9 mouse cellular contexts compared by ENCODE assay signal in the genomic region with DNA sequence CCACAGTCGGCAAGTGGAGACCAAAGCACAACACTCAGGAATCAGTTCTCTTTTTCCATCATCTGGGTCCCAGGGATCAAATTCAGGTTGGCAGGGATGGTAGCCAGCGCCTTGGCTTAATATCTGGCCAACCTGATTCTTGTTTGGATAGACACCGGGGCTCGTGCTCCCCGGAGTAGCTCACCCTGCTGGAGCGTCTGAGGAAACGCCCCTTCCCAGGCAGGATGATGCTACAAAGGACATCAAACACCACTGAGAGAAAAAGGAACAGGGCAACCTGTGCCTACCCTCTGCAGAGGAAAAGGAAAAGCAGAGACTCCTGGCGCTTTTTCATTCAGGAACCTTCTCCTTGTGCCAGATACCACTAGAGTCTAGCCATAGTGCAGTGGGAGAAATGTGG.
"Had no signal": no experiment of that assay in that cellular context is flagged by ENCODE, and none has a peak within 500 bp of the region (broad histone marks: within the 10 kb centered on the region; RNA-seq: fewer than 3 reads in every experiment).

No protein-coding gene starts in this region.

- H3K36me3 ChIP-seq: limb, embryonic 15.5 days; liver, embryonic 12.5 days; midbrain, embryonic 10.5 days; neural tube, embryonic 12.5 days had no signal

- H3K9ac ChIP-seq: limb, embryonic 15.5 days; liver, embryonic 12.5 days; lung, embryonic 14.5 days; neural tube, embryonic 12.5 days had no signal

- H3K27me3 ChIP-seq: limb, embryonic 15.5 days; neural tube, embryonic 12.5 days had no signal

- H3K9me3 ChIP-seq: limb, embryonic 15.5 days; liver, embryonic 12.5 days; midbrain, embryonic 10.5 days; neural tube, embryonic 12.5 days had no signal

- H3K4me1 ChIP-seq: neural tube, embryonic 12.5 days had no signal

- H3K27ac ChIP-seq: limb, embryonic 15.5 days; liver, embryonic 12.5 days; midbrain, embryonic 10.5 days; neural tube, embryonic 12.5 days had no signal

- H3K4me3 ChIP-seq: limb, embryonic 15.5 days; liver, embryonic 12.5 days; midbrain, embryonic 10.5 days; myocyte; neural tube, embryonic 12.5 days had no signal

- ATAC-seq: liver, embryonic 12.5 days had no signal

- DNase-seq: lung, embryonic 14.5 days; lung, postnatal 10 days; lung, postnatal 4 days; right cerebral cortex, postnatal 14 days had no signal

- H3K4me2 ChIP-seq: limb, embryonic 15.5 days; liver, embryonic 12.5 days; lung, embryonic 14.5 days; neural tube, embryonic 12.5 days had no signal
